Mouse (Mus musculus) spleen, adult 2 months (tissue): ENCODE measurements at regions not wholly inside any gene's neighbourhood (a gene's known extent, or its start where the extent isn't known, plus 50 kb on each side); places are given as distances from the start of the nearest gene placed in this dataset.

Experiments
- DNase-seq, 2 experiments: peaks; one replicate each; pipeline versions ENCODE4 v3.0.0 to v3.0.0-alpha.2; 2012 to 2021; ENCODE audit warnings: low spot score in 2 of 2, low read depth in 1 of 2
- H3K27ac ChIP-seq: fragments of 200-500 bp; 2 replicates; pipeline ENCODE4 v1.5.1; 2012; ENCODE audit warnings: low read length, inconsistent platforms; ENCODE audit not compliant: insufficient read depth
- H3K27me3 ChIP-seq: fragments of 200-500 bp; 2 replicates; pipeline ENCODE4 v1.6.1; 2012; ENCODE audit warnings: mild to moderate bottlenecking, moderate library complexity, low read length, inconsistent platforms; ENCODE audit not compliant: control insufficient read depth, insufficient read depth
- H3K36me3 ChIP-seq: fragments of 200-500 bp; 2 replicates; pipeline ENCODE4 v1.6.1; 2012; ENCODE audit warnings: mild to moderate bottlenecking, low read length, inconsistent platforms; ENCODE audit not compliant: control insufficient read depth, insufficient read depth
- H3K4me1 ChIP-seq: fragments of 200-500 bp; 2 replicates; pipeline ENCODE4 v1.6.1; 2011; ENCODE audit warnings: inconsistent platforms; ENCODE audit not compliant: control insufficient read depth, insufficient read depth, insufficient read length
- H3K4me3 ChIP-seq: fragments of 200-500 bp; 2 replicates; pipeline ENCODE4 v1.5.1; 2011; ENCODE audit warnings: mild to moderate bottlenecking, inconsistent platforms; ENCODE audit not compliant: insufficient read depth, insufficient read length; ENCODE audit errors: extremely low read depth
- CTCF ChIP-seq: fragments of 200-500 bp; IDR thresholded peaks from 2 replicates; pipeline ENCODE4 v1.5.1; 2011; ENCODE audit warnings: mild to moderate bottlenecking, inconsistent platforms; ENCODE audit not compliant: insufficient read depth, insufficient read length, insufficient replicate concordance; ENCODE audit errors: extremely low read depth
- POLR2A ChIP-seq: fragments of 200-500 bp; IDR thresholded peaks from 2 replicates; pipeline ENCODE4 v1.6.1; 2011; ENCODE audit warnings: low read depth, low read length, inconsistent platforms
- WGBS: fragments of 180-500 bp; shearing (Covaris S2); methylation state at CpG from one replicate; pipeline ENCODE4 v1.1.7; 2018; 5-methylcytosine and 5-hydroxymethylcytosine counted together

GRCm38 (mm10) chr19:21053597-21054544 lies 99.9 kb upstream of the Tmc1 start:
- no peak for DNase-seq
- H3K4me1 ChIP-seq: peaks cover 2% of the 10 kb centered on the region; the same call in 1 of the 2 replicates
- H3K36me3 ChIP-seq: no peaks in the 10 kb centered on the region
- H3K27ac ChIP-seq: no peak overlapping the region
- 82% methylated on average over 11 of the region's 11 CpGs for whole genome bisulfite sequencing
- no peaks in the 10 kb centered on the region for H3K27me3 ChIP-seq
- TF ChIP-seq POLR2A (no peak), CTCF (no peak)
- H3K4me3 ChIP-seq: no peak overlapping the region

- Histone ChIP-seq H3K4me1 (peaks cover 2% of the 10 kb centered on the region; the same call in 1 of the 2 replicates), H3K27ac (no peak overlapping the region), H3K4me3 (no peak overlapping the region), H3K27me3 (no peaks in the 10 kb centered on the region), H3K36me3 (no peaks in the 10 kb centered on the region)
- no peak for DNase-seq
- WGBS: 80% methylated on average over 3 of the region's 3 CpGs
- no peak for TF ChIP-seq POLR2A
- TF ChIP-seq CTCF: no peak
Measured at GRCm38 (mm10) chr19:21052771-21053170, 98.8 kb upstream of the Tmc1 start.

- Histone ChIP-seq H3K27ac (no peak overlapping the region), H3K27me3 (no peaks in the 10 kb centered on the region), H3K4me1 (peaks cover 2% of the 10 kb centered on the region; the same call in 1 of the 2 replicates), H3K4me3 (no peak overlapping the region), H3K36me3 (no peaks in the 10 kb centered on the region)
- no peak for DNase-seq
- 47% methylated on average over 4 of the region's 4 CpGs for WGBS
- TF ChIP-seq CTCF (no peak), POLR2A (no peak)
Measured at GRCm38 (mm10) chr19:21051872-21052271, 97.9 kb upstream of the Tmc1 start.

GRCm38 (mm10) chr19:21050994-21051721 lies 97.2 kb upstream of the Tmc1 start:
- no peak for DNase-seq
- Histone ChIP-seq H3K36me3 (no peaks in the 10 kb centered on the region), H3K27ac (no peak overlapping the region), H3K4me1 (peaks cover 2% of the 10 kb centered on the region; the same call in 1 of the 2 replicates), H3K4me3 (no peak overlapping the region), H3K27me3 (no peaks in the 10 kb centered on the region)
- TF ChIP-seq POLR2A: no peak
- no peak for TF ChIP-seq CTCF
- 24% methylated on average over 9 of the region's 9 CpGs for WGBS

- peaks cover 2% of the 10 kb centered on the region; the same call in 1 of the 2 replicates for H3K4me1 ChIP-seq
- H3K27ac ChIP-seq: no peak overlapping the region
- no peak overlapping the region for H3K4me3 ChIP-seq
- H3K27me3 ChIP-seq: no peaks in the 10 kb centered on the region
- no peak for DNase-seq
- no peaks in the 10 kb centered on the region for H3K36me3 ChIP-seq
- TF ChIP-seq POLR2A (no peak), CTCF (no peak)
Measured at GRCm38 (mm10) chr19:21049301-21049700, 95.3 kb upstream of the Tmc1 start.

GRCm38 (mm10) chr19:21045565-21045964 lies 91.6 kb upstream of the Tmc1 start:
- no peak for DNase-seq
- Histone ChIP-seq H3K36me3 (no peaks in the 10 kb centered on the region), H3K4me1 (no peaks in the 10 kb centered on the region), H3K27ac (no peak overlapping the region), H3K27me3 (no peaks in the 10 kb centered on the region), H3K4me3 (no peak overlapping the region)
- 57% methylated on average over 12 of the region's 12 CpGs for WGBS
- TF ChIP-seq CTCF (no peak), POLR2A (no peak)

GRCm38 (mm10) chr19:21043958-21044357 lies 90.0 kb upstream of the Tmc1 start:
- Histone ChIP-seq H3K36me3 (no peaks in the 10 kb centered on the region), H3K27ac (no peak overlapping the region), H3K27me3 (no peaks in the 10 kb centered on the region), H3K4me1 (no peaks in the 10 kb centered on the region), H3K4me3 (no peak overlapping the region)
- no peak for TF ChIP-seq CTCF
- no peak for TF ChIP-seq POLR2A
- no peak for DNase-seq
- 95% methylated on average over 4 of the region's 4 CpGs for WGBS
